Mouse (Mus musculus) megakaryocyte, embryonic 14.5 days (primary cell): ENCODE measurements at regions not wholly inside any gene's neighbourhood (a gene's known extent, or its start where the extent isn't known, plus 50 kb on each side); places are given as distances from the start of the nearest gene placed in this dataset.
"Not testable (repeated sequence)": the region's sequence is repeated elsewhere in the genome, so short reads cannot be mapped to it uniquely, and the experiment has no call there.

Experiments used
- H3K27me3 ChIP-seq: replicated peaks from 2 replicates; pipeline ENCODE3; 2012; ENCODE audit warnings: inconsistent platforms
- H3K36me3 ChIP-seq: replicated peaks from 2 replicates; pipeline ENCODE3; 2012; ENCODE audit warnings: low read length, inconsistent platforms, mixed read lengths
- H3K4me1 ChIP-seq: 2 replicates; pipeline ENCODE4 v1.6.1; 2012; ENCODE audit warnings: inconsistent platforms
- H3K4me3 ChIP-seq: replicated peaks from 2 replicates; pipeline ENCODE3; 2012; ENCODE audit warnings: moderate library complexity, mild to moderate bottlenecking, inconsistent platforms
- H3K9me3 ChIP-seq: 2 replicates; pipeline ENCODE4 v1.6.1; 2012; ENCODE audit warnings: inconsistent platforms
- FLI1 ChIP-seq: IDR thresholded peaks from 2 replicates; pipeline ENCODE4 v1.6.1; 2012; ENCODE audit warnings: low read length, inconsistent platforms, mixed read lengths
- GATA1 ChIP-seq: IDR thresholded peaks from 3 replicates; pipeline ENCODE4 v1.6.1; 2012; ENCODE audit warnings: mixed read lengths, low read length, inconsistent platforms, borderline replicate concordance

- no peak for TF ChIP-seq FLI1
- no peaks in the 10 kb centered on the region for H3K4me1 ChIP-seq
- H3K4me3 ChIP-seq: no peak overlapping the region
- no peaks in the 10 kb centered on the region for H3K27me3 ChIP-seq
- no peaks in the 10 kb centered on the region; the same call in 1 of the 2 replicates for H3K9me3 ChIP-seq
- H3K36me3 ChIP-seq: no peaks in the 10 kb centered on the region
Measured at GRCm38 (mm10) chr10:46063831-46064230, 486.2 kb downstream of the Hace1 start.

- Histone ChIP-seq H3K27me3 (no peaks in the 10 kb centered on the region), H3K9me3 (peaks cover 18% of the 10 kb centered on the region), H3K4me1 (no peaks in the 10 kb centered on the region), H3K36me3 (no peaks in the 10 kb centered on the region), H3K4me3 (no peak overlapping the region)
- no peak for TF ChIP-seq GATA1
- TF ChIP-seq FLI1: no peak
Measured at GRCm38 (mm10) chr10:46070766-46071165, 493.1 kb downstream of the Hace1 start.

GRCm38 (mm10) chr10:46071220-46071619 lies 493.6 kb downstream of the Hace1 start:
- H3K4me3 ChIP-seq: no peak overlapping the region
- H3K27me3 ChIP-seq: no peaks in the 10 kb centered on the region
- H3K4me1 ChIP-seq: no peaks in the 10 kb centered on the region
- no peak for TF ChIP-seq FLI1
- TF ChIP-seq GATA1: no peak
- H3K9me3 ChIP-seq: peaks cover 18% of the 10 kb centered on the region
- no peaks in the 10 kb centered on the region for H3K36me3 ChIP-seq

- Histone ChIP-seq H3K27me3 (no peaks in the 10 kb centered on the region), H3K4me3 (no peak overlapping the region), H3K4me1 (no peaks in the 10 kb centered on the region), H3K36me3 (no peaks in the 10 kb centered on the region), H3K9me3 (peaks cover 23% of the 10 kb centered on the region)
- TF ChIP-seq GATA1: no peak
- no peak for TF ChIP-seq FLI1
Measured at GRCm38 (mm10) chr10:46071810-46072549, 494.4 kb downstream of the Hace1 start.

- Histone ChIP-seq H3K4me3 (no peak overlapping the region), H3K4me1 (no peaks in the 10 kb centered on the region), H3K36me3 (no peaks in the 10 kb centered on the region), H3K9me3 (peaks cover 23% of the 10 kb centered on the region), H3K27me3 (no peaks in the 10 kb centered on the region)
- no peak for TF ChIP-seq GATA1
- TF ChIP-seq FLI1: no peak
Measured at GRCm38 (mm10) chr10:46072550-46073470, 495.2 kb downstream of the Hace1 start.

GRCm38 (mm10) chr10:46087766-46088165 lies 510.1 kb downstream of the Hace1 start:
- no peaks in the 10 kb centered on the region for H3K27me3 ChIP-seq
- TF ChIP-seq GATA1: no peak
- no peak for TF ChIP-seq FLI1

GRCm38 (mm10) chr10:46100837-46101236 lies 523.2 kb downstream of the Hace1 start:
- H3K9me3 ChIP-seq: peaks cover 23% of the 10 kb centered on the region
- H3K27me3 ChIP-seq: no peaks in the 10 kb centered on the region
- no peak for TF ChIP-seq GATA1
- no peak for TF ChIP-seq FLI1
- no peaks in the 10 kb centered on the region for H3K4me1 ChIP-seq
- no peaks in the 10 kb centered on the region for H3K36me3 ChIP-seq
- no peak overlapping the region for H3K4me3 ChIP-seq

More at GRCm38 (mm10) chr10:46087766-46088165, 510.1 kb downstream of the Hace1 start:
- Histone ChIP-seq H3K9me3 (no peaks in the 10 kb centered on the region), H3K4me1 (no peaks in the 10 kb centered on the region), H3K36me3 (no peaks in the 10 kb centered on the region), H3K4me3 (no peak overlapping the region)

- no peaks in the 10 kb centered on the region for H3K27me3 ChIP-seq
- no peak overlapping the region for H3K4me3 ChIP-seq
- no peaks in the 10 kb centered on the region for H3K4me1 ChIP-seq
- peaks cover 11% of the 10 kb centered on the region for H3K9me3 ChIP-seq
- TF ChIP-seq GATA1 (no peak), FLI1 (no peak)
- no peaks in the 10 kb centered on the region for H3K36me3 ChIP-seq
Measured at GRCm38 (mm10) chr10:46108810-46109209, 531.2 kb downstream of the Hace1 start.

- H3K4me3 ChIP-seq: no peak overlapping the region
- H3K36me3 ChIP-seq: no peaks in the 10 kb centered on the region
- H3K27me3 ChIP-seq: no peaks in the 10 kb centered on the region
- no peaks in the 10 kb centered on the region for H3K4me1 ChIP-seq
- TF ChIP-seq FLI1: no peak
- no peak for TF ChIP-seq GATA1
- H3K9me3 ChIP-seq: peaks cover 5% of the 10 kb centered on the region; the same call in 1 of the 2 replicates
Measured at GRCm38 (mm10) chr10:46114631-46115130, 537.1 kb downstream of the Hace1 start.

GRCm38 (mm10) chr10:46122409-46122808 lies 544.8 kb downstream of the Hace1 start:
- not testable (repeated sequence) for H3K9me3 ChIP-seq, H3K27me3 ChIP-seq, H3K4me3 ChIP-seq, H3K4me1 ChIP-seq, H3K36me3 ChIP-seq
